Mouse (Mus musculus): ENCODE data around the gene Tram2.

GRCm38 (mm10) chr1:21010282-21010800 lies 68.7 kb downstream of the Tram2 start:
- TF ChIP-seq CTCF (IDR thresholded peaks at IDR 0.05; ENCODE audit: low read depth, low read length) (no peak), GATA1 (IDR thresholded peaks at IDR 0.05; ENCODE audit: borderline replicate concordance, low read length) (no peak), POLR2AphosphoS5 (IDR thresholded peaks at IDR 0.05; ENCODE audit: insufficient replicate concordance, low read depth, low read length) (no peak), GATA2 (IDR thresholded peaks at IDR 0.05; ENCODE audit: borderline replicate concordance, low read depth, low read length) (no peak)

All from G1E (cell line).